Mouse (Mus musculus) hindbrain, embryonic 16.5 days (tissue): Measurements from ENCODE around the gene Bag3. TPM values are rescaled to one million over a fixed set of nuclear protein-coding genes. Genes with fewer than 3 reads are reported as not detected.

ENCODE experiments used
- ATAC-seq: fragments of 200-750 bp; cut with Nextera tagmentation; 2 replicates; pipeline ENCODE4 v1.8.0; 2017; ENCODE audit warnings: moderate TSS enrichment, moderate library complexity
- H3K27ac ChIP-seq: fragments of 300-500 bp; sonication (generic); 2 replicates; pipeline ENCODE4 v1.5.1; 2014; ENCODE audit warnings: low read depth, mild to moderate bottlenecking, control low read depth, low read length, moderate library complexity
- H3K27me3 ChIP-seq: fragments of 300-500 bp; sonication (generic); replicated peaks from 2 replicates; pipeline ENCODE4 v1.6.1; 2014; ENCODE audit warnings: low read length; ENCODE audit not compliant: control insufficient read depth, insufficient read depth
- H3K36me3 ChIP-seq: fragments of 300-500 bp; sonication (generic); 2 replicates; pipeline ENCODE4 v1.6.1; 2014; ENCODE audit warnings: mild to moderate bottlenecking, low read length, moderate library complexity, mixed read lengths; ENCODE audit not compliant: control insufficient read depth, insufficient read depth
- H3K4me1 ChIP-seq: fragments of 300-500 bp; sonication (generic); 2 replicates; pipeline ENCODE4 v1.6.1; 2014; ENCODE audit warnings: low read depth, low read length; ENCODE audit not compliant: control insufficient read depth, insufficient read depth
- H3K4me2 ChIP-seq: fragments of 300-500 bp; sonication (generic); 2 replicates; pipeline ENCODE4 v1.6.1; 2014; ENCODE audit warnings: mild to moderate bottlenecking, low read length, control low read depth, moderate library complexity
- H3K4me3 ChIP-seq: fragments of 300-500 bp; sonication (generic); 2 replicates; pipeline ENCODE4 v1.5.1; 2014; ENCODE audit warnings: mild to moderate bottlenecking, low read length, control low read depth, moderate library complexity
- H3K9ac ChIP-seq: fragments of 300-500 bp; sonication (generic); 2 replicates; pipeline ENCODE4 v1.6.1; 2014; ENCODE audit warnings: low read depth, mild to moderate bottlenecking, control low read depth, low read length, moderate library complexity
- H3K9me3 ChIP-seq: fragments of 300-500 bp; sonication (generic); 2 replicates; pipeline ENCODE4 v1.6.1; 2014; ENCODE audit warnings: mild to moderate bottlenecking, low read length, moderate library complexity; ENCODE audit not compliant: control insufficient read depth
- whole genome bisulfite sequencing: fragments of 180-500 bp; shearing (Covaris S2); extraction: QIAGEN DNeasy Blood & Tissue Kit; methylation state at CpG from one replicate; pipeline ENCODE4 v1.1.7; 2014; 5-methylcytosine and 5-hydroxymethylcytosine counted together
- polyA plus RNA-seq: library from polyadenylated mRNA; unstranded; fragments of >200 nt; fragmentation: Nextera tagmentation; extraction: Ambion mirVana; gene quantifications from 2 replicates; pipeline ENCODE4 v1.2.1, GENCODE M21; 2015

Gene Bag3
- polyA plus RNA-seq, 1 experiment from 2014 or later = 2.7 TPM

DNA sequence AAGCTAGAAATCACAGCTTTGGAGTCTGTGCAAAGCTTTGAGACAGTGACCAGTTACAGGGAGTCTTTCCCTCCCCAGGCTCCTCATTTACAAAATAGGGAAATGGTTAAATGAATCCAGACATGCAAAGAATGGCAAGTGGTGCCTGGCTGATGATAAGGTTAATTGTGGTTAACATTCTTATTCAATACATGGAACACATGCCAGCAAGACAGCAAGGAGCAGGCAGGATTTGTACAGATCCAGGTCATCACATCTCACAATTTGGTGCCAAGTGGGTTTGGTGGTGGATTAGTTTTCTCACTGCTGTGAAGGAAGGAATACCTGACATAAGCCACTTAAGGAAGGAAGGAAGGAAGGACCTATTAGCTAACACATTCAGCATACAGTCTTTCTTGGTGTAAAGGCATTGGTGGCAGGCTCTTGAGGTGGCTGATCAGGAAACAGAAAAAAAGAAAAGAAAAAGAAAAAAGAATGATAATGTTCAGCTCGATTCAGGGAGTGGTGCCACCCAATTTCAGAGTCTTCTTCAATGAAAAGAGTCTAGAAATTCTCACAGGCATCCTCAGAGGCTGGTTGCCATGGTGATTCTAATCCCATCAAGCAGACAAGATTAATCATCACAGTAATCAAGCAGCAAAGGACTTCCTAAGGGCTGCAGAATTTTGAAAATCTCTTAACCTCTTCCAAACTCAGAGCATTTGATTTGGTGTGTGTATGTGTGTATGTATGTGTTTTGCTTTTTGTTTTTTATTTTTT lies 27.1 kb downstream of the Bag3 start:
- Histone ChIP-seq H3K9me3 (no peaks in the 10 kb centered on the region), H3K4me1 (peaks cover 15% of the 10 kb centered on the region), H3K36me3 (no peaks in the 10 kb centered on the region), H3K9ac (peak overlapping the region; percentile 17), H3K4me2 (no peak overlapping the region), H3K4me3 (no peak overlapping the region), H3K27ac (peak overlapping the region; percentile 80), H3K27me3 (no peaks in the 10 kb centered on the region)
- peak; percentile 80 for ATAC-seq
- WGBS = 0% methylated on average over 1 of the region's 1 CpGs

DNA sequence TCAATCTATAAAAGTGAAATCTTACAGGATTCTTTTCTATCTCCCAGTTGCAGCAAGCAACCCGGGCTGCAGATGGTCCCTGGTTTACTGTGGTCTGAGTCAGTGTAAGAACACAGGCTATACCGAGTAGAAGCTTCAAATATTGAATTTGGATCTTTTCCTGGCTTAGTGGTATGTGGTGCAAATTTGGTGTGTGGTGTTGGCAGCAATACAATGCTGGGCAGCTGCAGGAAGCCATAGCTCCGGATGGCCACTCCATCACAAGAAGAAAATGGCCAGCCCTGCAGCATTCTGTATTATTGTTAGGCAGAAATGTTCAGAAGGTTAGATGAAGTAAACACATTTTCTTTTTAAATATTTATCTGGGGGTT lies 27.7 kb downstream of the Bag3 start:
- 15% methylated on average over 3 of the region's 3 CpGs for WGBS

DNA sequence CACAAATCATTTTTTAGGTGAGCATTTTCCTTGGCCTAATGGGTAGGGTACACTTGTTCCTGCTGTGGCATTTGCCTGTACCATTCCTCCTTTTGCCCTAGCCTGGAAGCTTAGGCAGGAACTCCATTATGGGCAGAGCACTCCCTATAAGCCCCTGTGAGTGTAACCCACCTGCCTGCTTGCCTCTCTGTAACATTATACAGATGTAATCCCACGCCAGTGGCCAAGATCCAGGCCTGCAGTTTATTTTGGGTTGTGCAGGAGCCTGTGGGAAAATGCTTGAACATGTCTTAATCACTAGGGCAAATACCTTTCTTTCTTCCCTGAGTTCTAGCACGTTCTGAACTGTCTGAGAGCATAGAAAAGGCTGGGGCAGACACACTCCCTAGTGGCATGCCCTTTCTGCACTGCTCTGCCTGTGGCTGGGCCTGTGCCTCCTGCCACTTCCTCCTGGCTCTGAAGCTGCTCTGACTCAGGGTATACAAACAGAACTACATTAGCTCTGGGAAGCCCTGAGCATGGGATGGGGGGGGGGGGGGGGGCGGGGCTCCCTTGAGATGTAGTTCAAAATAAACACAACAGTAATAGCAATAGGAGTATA lies 29.8 kb downstream of the Bag3 start:
- H3K9me3 ChIP-seq = no peaks in the 10 kb centered on the region
- H3K27me3 ChIP-seq = no peaks in the 10 kb centered on the region
- no peak overlapping the region for H3K4me2 ChIP-seq
- no peak overlapping the region for H3K4me3 ChIP-seq
- 48% methylated on average over 3 of the region's 3 CpGs for WGBS
- no peak overlapping the region for H3K9ac ChIP-seq
- ATAC-seq = no peak
- no peak overlapping the region for H3K27ac ChIP-seq
- H3K4me1 ChIP-seq = peaks cover 15% of the 10 kb centered on the region
- no peaks in the 10 kb centered on the region for H3K36me3 ChIP-seq

More for the DNA sequence above, 27.7 kb downstream of the Bag3 start:
- Histone ChIP-seq H3K9ac (peak overlapping the region; percentile 17), H3K27ac (peak overlapping the region; percentile 80), H3K9me3 (no peaks in the 10 kb centered on the region), H3K4me3 (no peak overlapping the region), H3K27me3 (no peaks in the 10 kb centered on the region), H3K4me2 (0 out of 2 replicates have a peak overlapping the region, but pooled peaks have one; percentile 7), H3K36me3 (no peaks in the 10 kb centered on the region), H3K4me1 (peaks cover 15% of the 10 kb centered on the region)
- peak; percentile 71 for ATAC-seq

DNA sequence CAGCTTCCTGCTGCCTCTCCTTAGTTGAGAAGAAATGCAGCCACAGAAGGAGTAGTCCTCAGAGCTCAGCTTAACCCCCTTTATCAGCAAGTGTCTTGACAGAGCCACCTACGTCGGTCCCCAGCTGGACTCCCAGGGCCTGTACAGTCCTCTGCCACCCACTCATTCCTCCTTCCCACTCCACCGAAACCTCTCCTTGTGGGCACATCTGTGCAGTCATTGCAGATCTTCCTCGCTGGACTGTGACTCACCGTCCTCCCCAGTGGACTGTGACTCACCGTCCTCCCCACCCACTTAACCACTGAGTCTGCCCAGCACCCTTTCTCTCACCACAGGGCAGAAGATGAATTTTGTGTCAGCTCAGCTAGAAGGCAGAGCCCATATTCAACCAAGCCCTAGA lies 31.1 kb downstream of the Bag3 start:
- no peak overlapping the region for H3K4me3 ChIP-seq
- H3K27me3 ChIP-seq = no peaks in the 10 kb centered on the region
- peaks cover 15% of the 10 kb centered on the region for H3K4me1 ChIP-seq
- 81% methylated on average over 6 of the region's 6 CpGs for WGBS
- H3K4me2 ChIP-seq = no peak overlapping the region
- no peak overlapping the region for H3K9ac ChIP-seq
- no peak for ATAC-seq
- H3K27ac ChIP-seq = no peak overlapping the region
- no peaks in the 10 kb centered on the region for H3K36me3 ChIP-seq
- H3K9me3 ChIP-seq = no peaks in the 10 kb centered on the region

DNA sequence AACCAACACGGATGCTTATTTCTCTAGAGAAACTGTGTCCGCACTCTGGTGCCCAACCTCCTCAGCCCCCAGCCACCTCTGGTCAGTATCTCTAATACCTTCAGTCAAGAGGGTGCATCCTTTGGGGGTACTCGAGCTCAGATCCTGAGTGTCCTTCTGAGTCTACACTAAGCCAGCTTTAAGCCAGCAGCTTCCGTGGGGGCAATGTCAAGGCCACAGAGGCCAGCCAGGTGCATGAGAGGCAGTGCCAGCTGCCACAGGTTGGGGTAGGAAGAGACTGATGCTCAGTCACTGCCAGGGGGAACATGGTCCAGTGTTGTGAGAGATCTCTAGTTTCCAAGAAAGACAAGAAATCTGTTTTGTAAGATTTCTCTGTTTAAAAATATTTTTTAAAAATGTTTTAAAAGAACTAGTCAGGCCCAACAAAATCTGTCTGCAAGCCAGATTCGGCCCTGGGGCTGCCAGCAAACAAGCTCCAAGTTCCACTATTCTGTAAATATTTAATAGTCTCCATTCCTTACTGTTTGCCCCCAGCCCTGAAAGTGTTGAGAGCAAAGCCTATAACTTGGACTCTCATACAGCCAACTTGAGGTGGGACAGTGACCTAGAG lies 31.8 kb downstream of the Bag3 start:
- WGBS = 91% methylated on average over 5 of the region's 5 CpGs
- Histone ChIP-seq H3K9me3 (no peaks in the 10 kb centered on the region), H3K36me3 (no peaks in the 10 kb centered on the region), H3K4me2 (no peak overlapping the region), H3K27me3 (no peaks in the 10 kb centered on the region), H3K27ac (no peak overlapping the region), H3K4me1 (peaks cover 12% of the 10 kb centered on the region), H3K4me3 (no peak overlapping the region), H3K9ac (no peak overlapping the region)
- no peak for ATAC-seq

DNA sequence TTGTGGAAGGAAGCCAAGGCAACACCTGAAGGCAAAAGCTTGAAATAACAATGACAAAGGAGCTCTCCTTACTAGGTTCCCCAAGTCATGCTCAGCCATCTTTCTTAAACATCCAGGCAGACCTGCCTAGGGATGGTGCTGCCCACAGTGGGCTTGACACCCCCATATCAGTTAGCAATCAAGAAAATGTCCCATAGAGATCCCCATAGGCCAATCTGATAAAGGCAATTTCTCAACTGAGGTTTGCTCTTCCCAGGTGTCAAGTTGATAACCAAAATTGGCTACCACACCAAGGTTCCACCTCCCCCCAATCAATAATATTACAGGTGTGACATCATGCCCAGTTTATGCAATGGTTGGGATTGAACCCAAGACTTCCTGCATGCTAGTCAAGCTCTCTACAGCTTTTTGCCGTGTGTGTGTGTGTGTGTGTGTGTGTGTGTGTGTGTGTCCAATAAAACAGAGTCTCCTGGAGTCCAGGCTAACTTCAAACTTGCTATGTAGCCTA lies 33.6 kb downstream of the Bag3 start:
- WGBS = 85% methylated on average over 1 of the region's 1 CpGs
- Histone ChIP-seq H3K4me2 (no peak overlapping the region), H3K4me1 (no peaks in the 10 kb centered on the region), H3K9ac (no peak overlapping the region), H3K4me3 (no peak overlapping the region), H3K27me3 (no peaks in the 10 kb centered on the region), H3K9me3 (no peaks in the 10 kb centered on the region), H3K36me3 (no peaks in the 10 kb centered on the region), H3K27ac (no peak overlapping the region)
- ATAC-seq = no peak

DNA sequence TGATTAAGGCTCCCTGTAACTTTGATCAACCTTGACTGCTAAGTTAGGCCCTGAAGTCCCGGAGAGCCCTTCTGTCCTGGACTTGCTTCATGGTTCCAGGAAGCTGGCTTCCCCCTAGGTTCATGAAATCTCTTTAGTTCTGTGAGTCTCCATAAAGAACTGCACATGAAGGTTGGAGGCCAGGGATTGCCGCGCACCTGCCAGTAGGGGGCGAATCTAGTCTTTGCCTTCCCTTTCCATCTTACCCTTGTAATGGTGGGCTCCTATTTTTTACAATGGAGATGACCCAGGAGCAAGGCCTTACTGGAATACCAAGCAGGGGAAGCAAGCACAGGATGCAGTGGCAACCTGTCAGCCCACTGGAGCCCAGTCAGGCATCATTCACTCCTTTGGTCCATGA lies 40.0 kb downstream of the Bag3 start:
- H3K4me1 ChIP-seq = no peaks in the 10 kb centered on the region; the same call in 1 of the 2 replicates
- no peaks in the 10 kb centered on the region for H3K27me3 ChIP-seq
- no peaks in the 10 kb centered on the region for H3K36me3 ChIP-seq
- ATAC-seq = no peak
- H3K4me2 ChIP-seq = no peak overlapping the region
- H3K4me3 ChIP-seq = no peak overlapping the region
- WGBS = 48% methylated on average over 4 of the region's 4 CpGs
- no peak overlapping the region for H3K27ac ChIP-seq
- H3K9ac ChIP-seq = no peak overlapping the region
- no peaks in the 10 kb centered on the region for H3K9me3 ChIP-seq

DNA sequence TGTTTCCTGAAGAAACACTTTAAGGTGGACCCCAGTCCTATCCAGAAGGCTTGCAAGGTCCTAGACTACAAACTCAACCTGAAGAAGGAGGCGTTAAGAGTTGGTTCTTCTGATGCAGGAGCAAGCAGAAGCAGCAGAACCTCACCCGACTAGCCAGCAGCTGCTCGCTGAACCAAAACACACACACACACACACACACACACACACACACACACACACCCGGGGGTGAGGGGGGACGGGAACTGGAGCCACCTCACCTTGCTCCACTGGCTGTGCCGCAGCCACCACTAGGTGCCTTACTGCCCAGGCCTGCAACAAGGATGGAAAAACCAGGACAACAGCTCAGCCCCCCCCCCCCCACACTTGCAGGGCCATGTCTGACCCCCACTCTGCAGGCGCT lies 42.9 kb downstream of the Bag3 start:
- Histone ChIP-seq H3K27me3 (no peaks in the 10 kb centered on the region), H3K27ac (no peak overlapping the region), H3K9ac (no peak overlapping the region), H3K4me1 (no peaks in the 10 kb centered on the region; the same call in 1 of the 2 replicates), H3K4me2 (no peak overlapping the region), H3K9me3 (no peaks in the 10 kb centered on the region), H3K36me3 (no peaks in the 10 kb centered on the region), H3K4me3 (no peak overlapping the region)
- 92% methylated on average over 5 of the region's 7 CpGs for WGBS
- no peak for ATAC-seq

DNA sequence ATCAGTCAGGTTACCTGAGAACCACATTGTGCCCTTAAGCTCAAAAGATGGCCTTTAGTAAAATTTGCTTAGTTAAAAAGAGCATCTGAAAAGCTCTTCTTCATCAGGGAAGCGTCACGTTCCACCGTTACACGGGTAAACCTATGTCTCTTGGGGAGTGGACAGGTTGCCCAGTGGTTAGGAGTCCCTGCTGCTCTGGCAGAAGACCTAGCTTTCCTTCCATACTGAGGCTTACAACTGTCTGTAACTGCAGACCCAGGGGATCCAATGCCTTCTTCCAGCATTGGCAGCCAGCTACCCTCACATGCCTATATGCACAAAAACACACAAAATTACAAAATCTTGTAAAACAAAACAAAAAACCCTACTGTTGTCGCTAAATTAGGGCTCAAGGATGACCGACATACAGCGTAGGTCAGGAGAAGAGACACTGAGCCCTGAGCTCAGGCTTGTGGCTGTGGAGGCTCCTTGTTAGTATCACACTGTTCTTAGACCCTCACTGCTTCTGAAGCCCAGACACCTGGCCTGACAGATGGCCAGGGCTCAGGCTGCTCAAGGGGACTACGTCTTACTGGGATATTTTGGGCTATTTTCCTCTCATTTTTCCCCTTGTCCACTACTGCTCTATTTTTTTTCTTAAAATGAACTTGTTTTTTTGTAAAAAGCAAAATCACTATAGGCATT lies 44.3 kb downstream of the Bag3 start:
- 75% methylated on average over 8 of the region's 8 CpGs for WGBS
- no peaks in the 10 kb centered on the region for H3K36me3 ChIP-seq
- no peak overlapping the region for H3K27ac ChIP-seq
- H3K27me3 ChIP-seq = no peaks in the 10 kb centered on the region
- no peaks in the 10 kb centered on the region for H3K9me3 ChIP-seq
- H3K4me1 ChIP-seq = no peaks in the 10 kb centered on the region; the same call in 1 of the 2 replicates
- H3K4me2 ChIP-seq = no peak overlapping the region
- no peak overlapping the region for H3K4me3 ChIP-seq
- no peak for ATAC-seq
- no peak overlapping the region for H3K9ac ChIP-seq
